Mouse (Mus musculus): ENCODE measurements around the gene 1700061G19Rik. TPM values are rescaled to one million over a fixed set of nuclear protein-coding genes. Genes with fewer than 3 reads are reported as not detected.

1700061G19Rik gene
- polyA plus RNA-seq, 1 experiment from 2014 or later, result 0.40 TPM

GRCm38 (mm10) chr17:56919725-56920124, 44.4 kb downstream of the 1700061G19Rik start:
- DNase-seq (ENCODE audit: low spot score) (no peak), ATAC-seq (ENCODE audit: insufficient number of reproducible peaks, low FRiP score, low TSS enrichment, low read depth) (no peak)
- Histone ChIP-seq H3K4me1 (ENCODE audit: control insufficient read depth, insufficient read depth, low read length) (no peaks in the 10 kb centered on the region), H3K27ac (replicated peaks; ENCODE audit: low read depth, low read length) (no peak overlapping the region), H3K27me3 (ENCODE audit: control insufficient read depth, insufficient read depth, low read length) (no peaks in the 10 kb centered on the region), H3K4me3 (ENCODE audit: low read depth, low read length) (no peak overlapping the region), H3K9ac (ENCODE audit: low read length) (no peak overlapping the region), H3K9me3 (ENCODE audit: control insufficient read depth, low read length) (no peaks in the 10 kb centered on the region), H3K4me2 (ENCODE audit: low read depth, severe bottlenecking) (no peak overlapping the region), H3K36me3 (ENCODE audit: control insufficient read depth, insufficient read depth, low read length) (peaks cover 21% of the 10 kb centered on the region)
- 91% methylated on average over 3 of the region's 3 CpGs for WGBS

- Histone ChIP-seq H3K4me3 (ENCODE audit: low read depth, low read length) (no peak overlapping the region), H3K9me3 (ENCODE audit: control insufficient read depth, low read length) (no peaks in the 10 kb centered on the region), H3K27ac (replicated peaks; ENCODE audit: low read depth, low read length) (no peak overlapping the region), H3K36me3 (ENCODE audit: control insufficient read depth, insufficient read depth, low read length) (peaks cover 6% of the 10 kb centered on the region), H3K4me1 (ENCODE audit: control insufficient read depth, insufficient read depth, low read length) (no peaks in the 10 kb centered on the region), H3K9ac (ENCODE audit: low read length) (no peak overlapping the region), H3K27me3 (ENCODE audit: control insufficient read depth, insufficient read depth, low read length) (no peaks in the 10 kb centered on the region), H3K4me2 (ENCODE audit: low read depth, severe bottlenecking) (no peak overlapping the region)
- WGBS, result 94% methylated on average over 2 of the region's 2 CpGs
- DNase-seq (ENCODE audit: low spot score) (no peak), ATAC-seq (ENCODE audit: insufficient number of reproducible peaks, low FRiP score, low TSS enrichment, low read depth) (no peak)
These were observed 50.7 kb downstream of the 1700061G19Rik start for GRCm38 (mm10) chr17:56925998-56926397.

DNA sequence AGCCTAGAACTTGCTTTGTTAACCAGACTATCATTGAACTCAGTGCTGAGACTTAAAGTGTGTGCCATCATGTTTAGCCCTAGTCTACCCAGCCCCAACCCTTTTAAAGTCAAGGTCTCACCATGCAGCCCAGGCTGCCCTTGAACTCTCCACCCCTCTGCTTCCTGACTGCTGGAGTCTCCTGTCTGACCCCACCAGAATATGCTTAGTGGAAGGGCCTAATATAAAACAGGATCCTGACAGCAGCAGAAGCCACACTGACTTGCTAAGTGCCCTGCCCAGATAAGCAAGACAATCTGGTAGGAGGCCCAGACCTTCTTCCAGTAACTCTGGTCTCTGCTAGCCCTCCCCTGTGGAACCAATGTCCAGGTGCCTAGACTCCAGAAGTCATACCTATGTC, 53.8 kb downstream of the 1700061G19Rik start:
- Histone ChIP-seq H3K9me3 (ENCODE audit: control insufficient read depth, low read length) (no peaks in the 10 kb centered on the region), H3K9ac (ENCODE audit: low read length) (no peak overlapping the region), H3K27ac (replicated peaks; ENCODE audit: low read depth, low read length) (no peak overlapping the region), H3K4me1 (ENCODE audit: control insufficient read depth, insufficient read depth, low read length) (peaks cover 6% of the 10 kb centered on the region), H3K27me3 (ENCODE audit: control insufficient read depth, insufficient read depth, low read length) (no peaks in the 10 kb centered on the region), H3K36me3 (ENCODE audit: control insufficient read depth, insufficient read depth, low read length) (peaks cover 5% of the 10 kb centered on the region; the same call in 1 of the 2 replicates), H3K4me3 (ENCODE audit: low read depth, low read length) (no peak overlapping the region), H3K4me2 (ENCODE audit: low read depth, severe bottlenecking) (no peak overlapping the region)
- no peak for DNase-seq (ENCODE audit: low spot score)
- no peak for ATAC-seq (ENCODE audit: insufficient number of reproducible peaks, low FRiP score, low TSS enrichment, low read depth)

- ATAC-seq (ENCODE audit: insufficient number of reproducible peaks, low FRiP score, low TSS enrichment, low read depth), result no peak
- H3K27ac ChIP-seq (replicated peaks; ENCODE audit: low read depth, low read length), result no peak overlapping the region
- H3K27me3 ChIP-seq (ENCODE audit: control insufficient read depth, insufficient read depth, low read length), result no peaks in the 10 kb centered on the region
- 88% methylated on average over 1 of the region's 1 CpGs for WGBS
- H3K9me3 ChIP-seq (ENCODE audit: control insufficient read depth, low read length), result no peaks in the 10 kb centered on the region
- H3K4me1 ChIP-seq (ENCODE audit: control insufficient read depth, insufficient read depth, low read length), result peaks cover 8% of the 10 kb centered on the region
- no peak overlapping the region for H3K4me3 ChIP-seq (ENCODE audit: low read depth, low read length)
- H3K4me2 ChIP-seq (ENCODE audit: low read depth, severe bottlenecking), result no peak overlapping the region
- H3K9ac ChIP-seq (ENCODE audit: low read length), result no peak overlapping the region
- peaks cover 5% of the 10 kb centered on the region; the same call in 1 of the 2 replicates for H3K36me3 ChIP-seq (ENCODE audit: control insufficient read depth, insufficient read depth, low read length)
- no peak for DNase-seq (ENCODE audit: low spot score)
These were observed 54.3 kb downstream of the 1700061G19Rik start for GRCm38 (mm10) chr17:56929530-56929929.

GRCm38 (mm10) chr17:56930026-56930425, 54.7 kb downstream of the 1700061G19Rik start:
- H3K9ac ChIP-seq (ENCODE audit: low read length), result no peak overlapping the region
- ATAC-seq (ENCODE audit: insufficient number of reproducible peaks, low FRiP score, low TSS enrichment, low read depth) (no peak), DNase-seq (ENCODE audit: low spot score) (no peak)
- H3K27ac ChIP-seq (replicated peaks; ENCODE audit: low read depth, low read length), result no peak overlapping the region
- 87% methylated on average over 8 of the region's 8 CpGs for WGBS
- H3K4me3 ChIP-seq (ENCODE audit: low read depth, low read length), result no peak overlapping the region
- no peak overlapping the region for H3K4me2 ChIP-seq (ENCODE audit: low read depth, severe bottlenecking)
- peaks cover 8% of the 10 kb centered on the region for H3K4me1 ChIP-seq (ENCODE audit: control insufficient read depth, insufficient read depth, low read length)
- H3K27me3 ChIP-seq (ENCODE audit: control insufficient read depth, insufficient read depth, low read length), result no peaks in the 10 kb centered on the region
- H3K36me3 ChIP-seq (ENCODE audit: control insufficient read depth, insufficient read depth, low read length), result peaks cover 5% of the 10 kb centered on the region; the same call in 1 of the 2 replicates
- H3K9me3 ChIP-seq (ENCODE audit: control insufficient read depth, low read length), result no peaks in the 10 kb centered on the region

- H3K4me3 ChIP-seq (ENCODE audit: low read depth, low read length), result peak overlapping the region; percentile 97; the same call in 1 of the 2 replicates
- peak overlapping the region; percentile 64 for H3K4me2 ChIP-seq (ENCODE audit: low read depth, severe bottlenecking)
- no peaks in the 10 kb centered on the region for H3K9me3 ChIP-seq (ENCODE audit: control insufficient read depth, low read length)
- 0 out of 2 replicates have a peak overlapping the region, but pooled peaks have one; percentile 5 for H3K9ac ChIP-seq (ENCODE audit: low read length)
- DNase-seq (ENCODE audit: low spot score) (no peak), ATAC-seq (ENCODE audit: insufficient number of reproducible peaks, low FRiP score, low TSS enrichment, low read depth) (no peak)
- H3K36me3 ChIP-seq (ENCODE audit: control insufficient read depth, insufficient read depth, low read length), result peaks cover 2% of the 10 kb centered on the region; the same call in 1 of the 2 replicates
- peaks cover 8% of the 10 kb centered on the region for H3K4me1 ChIP-seq (ENCODE audit: control insufficient read depth, insufficient read depth, low read length)
- whole genome bisulfite sequencing, result 93% methylated on average over 2 of the region's 2 CpGs
- H3K27ac ChIP-seq (replicated peaks; ENCODE audit: low read depth, low read length), result no peak overlapping the region
- no peaks in the 10 kb centered on the region for H3K27me3 ChIP-seq (ENCODE audit: control insufficient read depth, insufficient read depth, low read length)
These were observed 58.1 kb downstream of the 1700061G19Rik start for GRCm38 (mm10) chr17:56933395-56933794.

DNA sequence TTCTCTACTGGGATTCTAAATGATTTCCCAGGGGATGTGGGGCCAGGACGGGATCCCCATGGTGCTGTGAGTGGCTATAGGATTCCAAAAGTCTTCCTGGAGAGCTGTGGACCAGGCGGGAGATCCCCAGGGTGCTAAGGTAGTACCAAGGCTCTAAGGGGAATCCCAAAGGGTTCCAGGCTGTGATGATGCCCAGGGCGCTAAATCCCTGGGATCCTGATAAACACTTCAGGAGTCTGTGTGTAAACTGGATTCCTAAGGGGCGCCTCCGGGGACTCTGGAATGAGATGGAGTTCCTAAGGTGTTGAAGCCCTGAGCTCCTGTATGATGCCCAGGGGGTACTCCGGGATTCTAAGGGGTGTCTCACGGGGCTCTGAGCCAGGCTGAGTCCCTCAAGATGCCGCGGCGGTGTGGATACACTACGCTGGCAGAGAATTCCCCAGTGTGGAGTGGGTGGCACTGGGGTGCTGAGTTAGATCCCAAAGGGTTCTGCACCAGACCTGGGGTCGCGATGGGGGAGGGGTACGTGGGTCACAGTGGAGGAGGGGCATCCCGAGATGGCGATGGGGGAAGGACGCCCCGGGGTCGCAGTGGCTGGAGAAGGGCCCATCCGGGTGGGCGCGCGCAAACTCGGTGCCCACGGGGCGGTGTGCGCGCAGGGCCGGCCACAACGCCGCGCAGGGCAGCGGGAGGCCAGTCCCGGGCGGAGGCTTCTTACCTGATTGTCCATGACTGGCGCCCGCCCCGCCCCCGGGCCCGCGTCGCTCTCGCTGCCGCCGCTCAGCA, 59.5 kb downstream of the 1700061G19Rik start:
- Histone ChIP-seq H3K9me3 (ENCODE audit: control insufficient read depth, low read length) (no peaks in the 10 kb centered on the region), H3K4me1 (ENCODE audit: control insufficient read depth, insufficient read depth, low read length) (peaks cover 8% of the 10 kb centered on the region), H3K27me3 (ENCODE audit: control insufficient read depth, insufficient read depth, low read length) (no peaks in the 10 kb centered on the region), H3K9ac (ENCODE audit: low read length) (peak overlapping the region; percentile 95), H3K36me3 (ENCODE audit: control insufficient read depth, insufficient read depth, low read length) (peaks cover 2% of the 10 kb centered on the region; the same call in 1 of the 2 replicates), H3K4me2 (ENCODE audit: low read depth, severe bottlenecking) (peak overlapping the region; percentile 64), H3K27ac (replicated peaks; ENCODE audit: low read depth, low read length) (peak overlapping the region; percentile 51; the same call in 1 of the 2 replicates), H3K4me3 (ENCODE audit: low read depth, low read length) (peak overlapping the region; percentile 97)
- DNase-seq (ENCODE audit: low spot score) (peak; percentile 69), ATAC-seq (ENCODE audit: insufficient number of reproducible peaks, low FRiP score, low TSS enrichment, low read depth) (peak; percentile 53)
- 2% methylated on average over 33 of the region's 45 CpGs for WGBS

GRCm38 (mm10) chr17:56935363-56936131, 60.3 kb downstream of the 1700061G19Rik start, which contains the start of gene Mllt1:
Gene Mllt1 (minus strand): TSS chr17:56935415.
- DNase-seq (ENCODE audit: low spot score) (peak; percentile 100), ATAC-seq (ENCODE audit: insufficient number of reproducible peaks, low FRiP score, low TSS enrichment, low read depth) (peak; percentile 97)
- Histone ChIP-seq H3K4me2 (ENCODE audit: low read depth, severe bottlenecking) (peak within 1 kb of the TSS; percentile 64), H3K4me1 (ENCODE audit: control insufficient read depth, insufficient read depth, low read length) (peaks cover 8% of the 10 kb centered on the region), H3K36me3 (ENCODE audit: control insufficient read depth, insufficient read depth, low read length) (peaks cover 2% of the 10 kb centered on the region; the same call in 1 of the 2 replicates), H3K4me3 (ENCODE audit: low read depth, low read length) (peak within 1 kb of the TSS; percentile 97), H3K9me3 (ENCODE audit: control insufficient read depth, low read length) (no peaks in the 10 kb centered on the region), H3K27me3 (ENCODE audit: control insufficient read depth, insufficient read depth, low read length) (no peaks in the 10 kb centered on the region), H3K27ac (replicated peaks; ENCODE audit: low read depth, low read length) (peak within 1 kb of the TSS; percentile 51; the same call in 1 of the 2 replicates), H3K9ac (ENCODE audit: low read length) (peak within 1 kb of the TSS; percentile 95)
- WGBS, result 3% methylated on average over 67 of the region's 76 CpGs

Measured in limb, embryonic 11.5 days (tissue).